Mouse (Mus musculus): ENCODE measurements at regions not wholly inside any gene's neighbourhood (a gene's known extent, or its start where the extent isn't known, plus 50 kb on each side); places are given as distances from the start of the nearest gene placed in this dataset.
A peak's percentile ranks its signal among the peaks of the same experiment; 100 is the strongest.

- 62% methylated on average over 4 of the region's 4 CpGs for WGBS
- Histone ChIP-seq H3K4me3 (no peak overlapping the region), H3K27ac (0 out of 2 replicates have a peak overlapping the region, but pooled peaks have one; percentile 40), H3K27me3 (ENCODE audit: poor library complexity, severe bottlenecking) (no peaks in the 10 kb centered on the region), H3K9me3 (no peaks in the 10 kb centered on the region), H3K4me1 (peaks cover 21% of the 10 kb centered on the region), H3K36me3 (replicated peaks) (no peaks in the 10 kb centered on the region)
- no peak for DNase-seq (ENCODE audit: extremely low spot score, low spot score)
Observed at GRCm38 (mm10) chr10:9439072-9439471, 235.9 kb downstream of the Samd5 start.

GRCm38 (mm10) chr10:9438366-9438765 is 236.6 kb downstream of the Samd5 start:
- H3K9me3 ChIP-seq: no peaks in the 10 kb centered on the region
- H3K27ac ChIP-seq: no peak overlapping the region
- H3K36me3 ChIP-seq (replicated peaks): no peaks in the 10 kb centered on the region
- no peak for DNase-seq (ENCODE audit: extremely low spot score, low spot score)
- H3K4me1 ChIP-seq: peaks cover 21% of the 10 kb centered on the region
- no peak overlapping the region for H3K4me3 ChIP-seq
- H3K27me3 ChIP-seq (ENCODE audit: poor library complexity, severe bottlenecking): no peaks in the 10 kb centered on the region
- 83% methylated on average over 4 of the region's 4 CpGs for WGBS

- no peak overlapping the region for H3K27ac ChIP-seq
- WGBS: 87% methylated on average over 2 of the region's 2 CpGs
- H3K36me3 ChIP-seq (replicated peaks): no peaks in the 10 kb centered on the region
- DNase-seq (ENCODE audit: extremely low spot score, low spot score): no peak
- no peaks in the 10 kb centered on the region for H3K9me3 ChIP-seq
- peaks cover 11% of the 10 kb centered on the region for H3K4me1 ChIP-seq
- H3K4me3 ChIP-seq: no peak overlapping the region
- H3K27me3 ChIP-seq (ENCODE audit: poor library complexity, severe bottlenecking): no peaks in the 10 kb centered on the region
Observed at GRCm38 (mm10) chr10:9429085-9429484, 245.9 kb downstream of the Samd5 start.

- H3K4me3 ChIP-seq: no peak overlapping the region
- 60% methylated on average over 4 of the region's 4 CpGs for WGBS
- no peaks in the 10 kb centered on the region for H3K9me3 ChIP-seq
- H3K27ac ChIP-seq: no peak overlapping the region
- no peaks in the 10 kb centered on the region for H3K27me3 ChIP-seq (ENCODE audit: poor library complexity, severe bottlenecking)
- no peak for DNase-seq (ENCODE audit: extremely low spot score, low spot score)
- no peaks in the 10 kb centered on the region for H3K36me3 ChIP-seq (replicated peaks)
- H3K4me1 ChIP-seq: peaks cover 4% of the 10 kb centered on the region
Observed at GRCm38 (mm10) chr10:9420741-9421140, 254.3 kb downstream of the Samd5 start.

- Histone ChIP-seq H3K4me1 (peaks cover 4% of the 10 kb centered on the region), H3K27ac (no peak overlapping the region), H3K9me3 (no peaks in the 10 kb centered on the region), H3K4me3 (no peak overlapping the region), H3K27me3 (ENCODE audit: poor library complexity, severe bottlenecking) (no peaks in the 10 kb centered on the region), H3K36me3 (replicated peaks) (no peaks in the 10 kb centered on the region)
- 93% methylated on average over 5 of the region's 5 CpGs for WGBS
- no peak for DNase-seq (ENCODE audit: extremely low spot score, low spot score)
Observed at GRCm38 (mm10) chr10:9416685-9417084, 258.3 kb downstream of the Samd5 start.

GRCm38 (mm10) chr10:9406101-9406500 is 268.9 kb downstream of the Samd5 start:
- Histone ChIP-seq H3K4me1 (peaks cover 3% of the 10 kb centered on the region), H3K9me3 (no peaks in the 10 kb centered on the region), H3K4me3 (no peak overlapping the region), H3K27ac (no peak overlapping the region), H3K36me3 (replicated peaks) (no peaks in the 10 kb centered on the region), H3K27me3 (ENCODE audit: poor library complexity, severe bottlenecking) (no peaks in the 10 kb centered on the region)
- DNase-seq (ENCODE audit: extremely low spot score, low spot score): no peak
- 83% methylated on average over 4 of the region's 4 CpGs for WGBS

- H3K9me3 ChIP-seq: no peaks in the 10 kb centered on the region
- 92% methylated on average over 2 of the region's 2 CpGs for WGBS
- no peaks in the 10 kb centered on the region for H3K27me3 ChIP-seq (ENCODE audit: poor library complexity, severe bottlenecking)
- no peaks in the 10 kb centered on the region for H3K36me3 ChIP-seq (replicated peaks)
- no peak overlapping the region for H3K4me3 ChIP-seq
- no peak for DNase-seq (ENCODE audit: extremely low spot score, low spot score)
- H3K27ac ChIP-seq: no peak overlapping the region
- H3K4me1 ChIP-seq: peaks cover 6% of the 10 kb centered on the region
Observed at GRCm38 (mm10) chr10:9405417-9405816, 269.6 kb downstream of the Samd5 start.

GRCm38 (mm10) chr10:9404963-9405362 is 270.0 kb downstream of the Samd5 start:
- no peak overlapping the region for H3K27ac ChIP-seq
- H3K4me3 ChIP-seq: no peak overlapping the region
- DNase-seq (ENCODE audit: extremely low spot score, low spot score): no peak
- H3K4me1 ChIP-seq: peaks cover 6% of the 10 kb centered on the region
- WGBS: 88% methylated on average over 6 of the region's 6 CpGs
- H3K27me3 ChIP-seq (ENCODE audit: poor library complexity, severe bottlenecking): no peaks in the 10 kb centered on the region
- H3K9me3 ChIP-seq: no peaks in the 10 kb centered on the region
- no peaks in the 10 kb centered on the region for H3K36me3 ChIP-seq (replicated peaks)

- no peak overlapping the region for H3K27ac ChIP-seq
- DNase-seq (ENCODE audit: extremely low spot score, low spot score): no peak
- H3K4me1 ChIP-seq: peaks cover 6% of the 10 kb centered on the region
- no peaks in the 10 kb centered on the region for H3K36me3 ChIP-seq (replicated peaks)
- H3K27me3 ChIP-seq (ENCODE audit: poor library complexity, severe bottlenecking): no peaks in the 10 kb centered on the region
- no peaks in the 10 kb centered on the region for H3K9me3 ChIP-seq
- WGBS: 72% methylated on average over 15 of the region's 15 CpGs
- no peak overlapping the region for H3K4me3 ChIP-seq
Observed at GRCm38 (mm10) chr10:9400911-9401617, 273.9 kb downstream of the Samd5 start.

GRCm38 (mm10) chr10:9377440-9378101 is 297.4 kb downstream of the Samd5 start:
- Histone ChIP-seq H3K4me1 (peaks cover 16% of the 10 kb centered on the region), H3K9me3 (no peaks in the 10 kb centered on the region), H3K27ac (no peak overlapping the region), H3K27me3 (ENCODE audit: poor library complexity, severe bottlenecking) (no peaks in the 10 kb centered on the region), H3K36me3 (replicated peaks) (no peaks in the 10 kb centered on the region), H3K4me3 (no peak overlapping the region)
- 79% methylated on average over 7 of the region's 7 CpGs for WGBS
- no peak for DNase-seq (ENCODE audit: extremely low spot score, low spot score)

- Histone ChIP-seq H3K4me1 (no peaks in the 10 kb centered on the region), H3K27ac (no peak overlapping the region), H3K27me3 (ENCODE audit: poor library complexity, severe bottlenecking) (no peaks in the 10 kb centered on the region), H3K9me3 (no peaks in the 10 kb centered on the region), H3K36me3 (replicated peaks) (no peaks in the 10 kb centered on the region), H3K4me3 (no peak overlapping the region)
- WGBS: 80% methylated on average over 1 of the region's 1 CpGs
- DNase-seq (ENCODE audit: extremely low spot score, low spot score): no peak
Observed at GRCm38 (mm10) chr10:9362306-9362865, 312.6 kb downstream of the Samd5 start.

GRCm38 (mm10) chr10:9338207-9338801 is 336.7 kb downstream of the Samd5 start:
- Histone ChIP-seq H3K36me3 (replicated peaks) (no peaks in the 10 kb centered on the region), H3K9me3 (no peaks in the 10 kb centered on the region), H3K4me3 (no peak overlapping the region), H3K27me3 (ENCODE audit: poor library complexity, severe bottlenecking) (no peaks in the 10 kb centered on the region), H3K4me1 (peaks cover 26% of the 10 kb centered on the region), H3K27ac (0 out of 2 replicates have a peak overlapping the region, but pooled peaks have one; percentile 35)
- DNase-seq (ENCODE audit: extremely low spot score, low spot score): peak; percentile 18
- 47% methylated on average over 8 of the region's 8 CpGs for WGBS
